Mouse (Mus musculus): ENCODE measurements around the gene Zfand2a. TPM values are rescaled to one million over a fixed set of nuclear protein-coding genes. Genes with fewer than 3 reads are reported as not detected.

Gene Zfand2a
- total RNA-seq, 2 experiments from 2014 or later, result 28.6 to 34.9 TPM

DNA sequence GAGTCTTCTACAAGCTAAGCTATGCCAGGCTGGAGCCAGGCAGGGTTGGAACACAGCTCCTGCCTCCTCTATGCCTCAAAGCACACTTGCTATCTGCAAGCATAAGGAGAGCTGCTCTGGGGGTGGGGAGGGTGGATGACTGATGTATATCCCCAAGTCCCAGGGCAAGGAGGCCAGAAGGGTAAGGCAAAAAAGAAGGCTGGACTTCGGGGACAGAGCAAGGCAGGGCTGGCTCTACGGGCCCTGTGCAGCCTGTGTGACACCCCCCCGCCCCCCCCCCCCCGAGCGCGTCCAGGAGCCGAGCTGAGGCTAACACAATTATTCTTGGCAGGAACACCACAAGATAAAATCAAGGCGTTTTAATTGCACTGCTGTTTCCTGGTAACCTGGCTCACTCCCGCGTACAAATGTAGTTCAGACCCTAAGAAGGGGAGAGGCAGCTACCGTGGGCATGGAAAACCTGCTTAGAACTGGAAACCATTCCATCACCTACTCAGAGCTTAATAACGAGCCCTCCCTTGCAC is 54.5 kb downstream of the Zfand2a start:
- DNase-seq, result no peak

DNA sequence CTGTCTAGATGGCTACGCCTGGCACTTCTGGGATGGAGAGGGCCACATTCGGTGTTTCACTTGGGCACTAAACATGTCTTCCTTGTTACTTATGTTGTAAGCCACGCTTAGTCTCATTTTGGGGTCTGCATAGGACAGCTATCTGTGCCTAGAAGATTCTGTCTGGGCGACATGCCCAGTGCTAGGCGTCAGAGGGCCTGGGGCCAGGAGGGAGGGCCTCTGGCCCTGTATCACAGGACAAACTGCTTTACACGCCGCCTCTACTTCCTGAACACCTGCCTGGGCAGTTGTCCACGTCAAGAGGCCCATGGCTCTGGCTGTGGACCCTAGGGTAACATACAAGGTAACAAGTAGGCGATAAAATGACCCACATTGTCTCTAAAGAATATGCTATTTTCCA is 56.4 kb downstream of the Zfand2a start:
- DNase-seq, result no peak

- DNase-seq, result peak; percentile 38 to 49
These were observed 57.3 kb downstream of the Zfand2a start for GRCm38 (mm10) chr5:139427001-139427400.

- no peak for DNase-seq
These were observed 59.2 kb downstream of the Zfand2a start for GRCm38 (mm10) chr5:139425198-139425597.

DNA sequence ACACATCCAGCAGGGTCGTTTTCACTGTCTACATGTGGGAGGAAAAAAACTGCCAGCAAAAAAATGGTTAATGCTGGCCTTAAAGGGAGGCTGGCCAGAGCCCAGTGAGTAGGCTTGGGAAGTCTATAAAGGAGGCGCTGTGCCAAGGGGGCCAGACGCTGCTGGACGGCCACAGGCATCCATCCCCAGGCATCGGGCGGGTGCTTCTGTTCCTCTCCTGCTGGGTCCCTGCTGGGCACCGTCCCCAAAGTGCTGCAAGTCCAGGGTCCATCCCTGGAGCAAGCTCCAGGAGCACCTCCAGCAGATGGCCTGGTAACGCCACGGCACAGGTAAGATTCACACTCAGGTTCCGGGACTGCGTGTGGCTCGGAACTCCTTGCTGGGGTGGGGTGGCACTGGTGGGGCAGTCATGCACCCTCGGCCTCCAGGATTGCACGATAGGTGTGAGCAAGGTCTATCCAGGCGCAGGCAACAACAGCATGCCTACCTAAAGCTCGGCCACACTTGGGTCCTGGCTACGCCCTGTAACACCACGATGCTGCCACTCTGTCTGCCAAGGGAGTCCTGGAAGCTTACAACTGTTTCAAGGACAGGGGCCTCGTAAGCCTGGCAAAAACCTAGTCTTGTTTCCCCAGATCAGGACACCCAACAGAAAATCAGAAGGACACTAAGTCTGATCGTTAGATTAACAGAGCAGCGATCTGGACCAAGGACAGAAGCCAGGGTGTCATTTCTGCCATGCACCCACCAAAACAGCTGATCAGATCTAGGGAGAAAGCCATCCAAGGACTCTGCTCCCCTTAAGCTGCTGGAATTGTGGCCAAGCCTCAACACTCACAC is 61.1 kb downstream of the Zfand2a start, which contains the start of gene Gper1:
Gene Gper1 (plus strand): TSS at position 126 of the 840 bp plus-strand sequence.
- peak; percentile 60 to 64 for DNase-seq

Other genes with a start within 250 kb of the Zfand2a start
- gene Get4, start 232.2 kb downstream of the Zfand2a start, total RNA-seq (2021), result 10 to 100 TPM; 80.1 to 97.0 TPM
- gene Adap1, start 158.9 kb downstream of the Zfand2a start, total RNA-seq (2021), result 1 to 10 TPM; 5.0 to 8.5 TPM
- gene Cox19, start 133.1 kb downstream of the Zfand2a start, total RNA-seq (2021), result 10 to 100 TPM; 71.0 to 87.5 TPM
- gene Cyp2w1, start 131.9 kb downstream of the Zfand2a start, total RNA-seq (2021), result not detected
- gene Gpr146, start 106.9 kb downstream of the Zfand2a start, total RNA-seq (2021), result 10 to 100 TPM; 15.2 to 17.9 TPM
- under 1 TPM; 0.49 to 0.79 TPM for gene C130050O18Rik, start 79.3 kb downstream of the Zfand2a start, total RNA-seq (2021)
- gene Gper1, start 61.4 kb downstream of the Zfand2a start, total RNA-seq (2021), result 1 to 10 TPM; 2.8 to 4.7 TPM
- gene 3110082I17Rik, start 24.0 kb downstream of the Zfand2a start, total RNA-seq (2021), result 10 to 100 TPM; 11.9 to 12.3 TPM
- not detected for gene Uncx, start 58.9 kb upstream of the Zfand2a start, total RNA-seq (2021)